Mouse (Mus musculus) brown adipose tissue, adult 24 weeks (tissue): Measurements from ENCODE around the gene Ankrd45. TPM values are rescaled to one million over a fixed set of nuclear protein-coding genes. Genes with fewer than 3 reads are reported as not detected.
"Not testable (repeated sequence)": the region's sequence is repeated elsewhere in the genome, so short reads cannot be mapped to it uniquely, and the experiment has no call there.

ENCODE experiments used
- H3K27ac ChIP-seq: fragments of 200-500 bp; replicated peaks from 2 replicates; pipeline ENCODE4 v1.5.1; 2012; ENCODE audit warnings: low read depth, mild to moderate bottlenecking, low read length
- H3K4me1 ChIP-seq: fragments of 200-500 bp; 2 replicates; pipeline ENCODE4 v1.6.1; 2012; ENCODE audit warnings: low read length, mixed read lengths; ENCODE audit not compliant: control insufficient read depth, insufficient read depth, insufficient read length
- H3K4me3 ChIP-seq: fragments of 200-500 bp; 2 replicates; pipeline ENCODE4 v1.5.1; 2012; ENCODE audit warnings: low read depth, mild to moderate bottlenecking, low read length, moderate library complexity; ENCODE audit not compliant: insufficient read depth
- polyA plus RNA-seq: library from polyadenylated mRNA; stranded (reverse); fragments of >200 nt; gene quantifications from 2 replicates; pipeline ENCODE4 v1.2.4, GENCODE M21; 2012; ENCODE audit not compliant: missing spikeins, insufficient read depth, insufficient read length

The Ankrd45 gene
- polyA plus RNA-seq, 1 experiment: not detected

GRCm38 (mm10) chr1:161156546-161156945, 14.1 kb downstream of the Ankrd45 start:
- Histone ChIP-seq H3K27ac (no peak overlapping the region), H3K4me1 (no peaks in the 10 kb centered on the region), H3K4me3 (no peak overlapping the region)

- Histone ChIP-seq H3K27ac (no peak within 1 kb of the TSS), H3K4me3 (no peak within 1 kb of the TSS), H3K4me1 (no peaks in the 10 kb centered on the region)
Observed at GRCm38 (mm10) chr1:161159214-161159613, 16.7 kb downstream of the Ankrd45 start, which contains the start of gene Tex50. Gene Tex50 (minus strand): TSS chr1:161159314.

- H3K4me1 ChIP-seq: no peaks in the 10 kb centered on the region
- H3K4me3 ChIP-seq: no peak overlapping the region
- H3K27ac ChIP-seq: no peak overlapping the region
Observed at GRCm38 (mm10) chr1:161160266-161160665, 17.8 kb downstream of the Ankrd45 start.

GRCm38 (mm10) chr1:161170651-161171050, 28.2 kb downstream of the Ankrd45 start:
- no peak overlapping the region for H3K27ac ChIP-seq
- no peaks in the 10 kb centered on the region for H3K4me1 ChIP-seq
- peak overlapping the region; percentile 55 for H3K4me3 ChIP-seq

GRCm38 (mm10) chr1:161180674-161181073, 38.2 kb downstream of the Ankrd45 start:
- H3K4me1 ChIP-seq: no peaks in the 10 kb centered on the region
- no peak overlapping the region for H3K4me3 ChIP-seq
- H3K27ac ChIP-seq: no peak overlapping the region

DNA sequence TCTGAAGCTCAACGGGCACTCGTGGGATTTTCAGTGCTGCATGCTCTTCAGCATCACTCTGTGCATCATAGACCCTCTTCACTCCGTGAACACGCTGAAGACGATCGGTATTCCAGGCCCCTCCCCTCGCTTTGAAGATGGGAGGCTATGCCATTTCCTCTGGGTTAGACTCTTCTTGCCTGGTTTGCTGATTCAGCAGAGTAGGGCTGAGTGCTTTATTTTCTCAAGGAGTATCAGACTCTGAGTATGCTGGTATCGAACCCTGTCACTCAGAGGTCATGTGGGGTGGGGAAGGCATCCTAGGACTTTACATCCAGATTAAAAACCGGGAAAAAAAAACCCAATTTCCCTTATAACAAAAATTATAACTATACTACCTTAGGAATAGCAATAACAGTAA, 39.9 kb downstream of the Ankrd45 start:
- Histone ChIP-seq H3K4me3 (no peak overlapping the region), H3K4me1 (no peaks in the 10 kb centered on the region), H3K27ac (no peak overlapping the region)

DNA sequence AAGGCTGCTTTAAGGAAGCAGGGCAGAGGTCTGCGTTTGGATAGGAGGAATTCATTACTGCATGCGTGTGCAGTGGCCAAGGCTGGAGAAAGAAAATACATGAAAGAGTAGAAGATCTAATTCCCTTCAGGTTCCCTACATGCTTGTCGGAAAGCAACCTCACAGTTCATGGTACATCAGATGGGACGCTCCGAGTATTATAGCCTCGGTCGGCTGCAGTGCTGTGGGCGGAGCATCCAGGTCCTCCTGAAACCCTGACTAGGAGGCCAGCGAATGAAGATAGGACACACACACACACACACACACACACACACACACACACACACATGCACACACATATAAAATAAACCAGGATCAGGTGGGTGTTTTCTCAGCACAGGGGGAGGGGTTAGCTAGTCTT, 41.2 kb downstream of the Ankrd45 start:
- H3K4me3 ChIP-seq: no peak overlapping the region
- no peaks in the 10 kb centered on the region for H3K4me1 ChIP-seq
- no peak overlapping the region for H3K27ac ChIP-seq

DNA sequence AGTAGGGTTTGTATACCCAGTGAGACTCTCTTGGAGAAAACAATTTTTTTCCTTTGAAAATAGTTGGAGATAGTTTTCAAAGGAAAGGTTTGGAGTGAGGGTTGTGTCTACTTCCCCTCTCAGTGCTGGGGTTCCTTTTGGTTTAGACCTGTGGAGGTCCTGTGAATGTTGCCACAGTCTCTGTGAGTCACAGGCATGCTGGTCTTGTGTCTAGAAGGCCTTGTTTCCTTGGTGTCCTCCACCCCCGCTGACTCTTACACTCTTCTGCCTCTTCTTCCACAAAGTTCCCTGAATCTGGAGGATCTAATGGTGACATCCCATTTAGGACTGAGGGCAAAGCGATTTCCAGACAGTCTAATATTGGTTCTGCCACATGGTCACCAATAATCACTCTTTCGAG, 42.9 kb downstream of the Ankrd45 start:
- Histone ChIP-seq H3K27ac (no peak overlapping the region), H3K4me1 (no peaks in the 10 kb centered on the region)

DNA sequence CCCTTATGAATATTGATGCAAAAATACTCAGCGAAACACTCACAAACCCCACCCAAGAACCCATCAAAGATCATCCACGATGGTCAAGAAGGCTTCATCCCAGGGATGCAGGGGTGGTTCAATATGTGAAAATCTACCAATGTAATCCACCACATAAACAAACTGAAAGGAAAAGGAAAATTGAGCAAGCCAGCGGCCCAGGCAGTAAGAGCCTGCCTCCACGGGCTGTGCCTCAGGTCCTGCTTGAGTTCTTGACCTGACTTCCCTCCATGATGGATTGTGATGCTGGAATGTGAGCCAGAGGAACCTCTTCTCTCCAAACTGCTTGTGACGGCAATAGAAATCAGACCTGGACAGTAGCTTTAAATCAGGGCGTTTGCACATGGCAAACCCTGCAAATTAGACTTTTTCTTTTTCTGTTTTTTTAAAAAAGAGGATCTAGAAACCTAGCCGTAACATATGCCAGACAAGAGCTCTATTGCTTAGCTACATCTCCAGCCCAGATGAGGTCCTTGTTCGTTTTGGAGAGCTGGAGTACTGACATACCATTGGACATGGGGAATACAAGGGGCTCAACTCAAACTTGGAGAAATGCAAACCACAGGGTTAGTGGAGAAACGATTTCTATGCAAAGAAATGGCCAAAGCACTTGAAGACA, 47.9 kb downstream of the Ankrd45 start:
- H3K4me3 ChIP-seq: no peak overlapping the region
- no peaks in the 10 kb centered on the region for H3K4me1 ChIP-seq
- H3K27ac ChIP-seq: no peak overlapping the region

More for the DNA sequence above, 42.9 kb downstream of the Ankrd45 start:
- no peak overlapping the region for H3K4me3 ChIP-seq

DNA sequence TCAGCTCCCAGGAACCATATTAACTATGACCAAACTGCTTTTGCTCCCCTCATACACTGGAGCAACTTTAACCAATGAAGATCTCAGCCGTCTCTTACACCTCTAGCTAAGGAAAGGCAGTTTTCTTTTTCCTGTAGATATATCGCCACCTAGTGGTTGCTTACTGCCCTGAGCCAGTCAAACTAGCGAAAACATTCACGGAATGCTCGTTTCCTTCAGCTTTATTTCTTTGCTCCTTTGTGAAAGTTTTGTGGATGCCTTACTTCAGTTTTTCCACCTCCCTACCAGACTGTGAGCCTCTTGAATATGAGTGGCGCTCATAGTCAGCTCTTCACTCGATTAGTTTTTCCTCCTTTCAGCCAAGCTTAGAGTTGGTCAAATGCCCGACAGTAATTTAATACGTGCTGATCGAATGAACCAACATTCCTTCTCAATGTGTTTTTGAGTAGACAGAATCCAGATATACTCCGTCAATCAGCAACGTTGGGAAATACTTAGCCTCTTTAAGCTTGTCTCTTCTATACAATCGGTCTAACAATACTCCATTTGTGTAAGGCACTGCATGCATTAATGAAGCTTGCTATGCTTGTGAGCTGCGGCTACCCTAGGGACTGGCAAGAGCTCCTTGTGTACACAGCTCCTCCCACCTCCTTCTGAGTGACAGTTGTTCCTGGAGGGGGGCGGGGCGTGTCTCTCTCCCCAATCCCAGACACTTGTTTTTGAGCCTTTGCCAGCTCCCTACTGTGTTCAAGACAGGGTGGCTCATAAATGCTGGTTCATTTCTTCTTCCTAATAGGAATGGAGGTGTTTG, 53.3 kb downstream of the Ankrd45 start:
- Histone ChIP-seq H3K27ac (peak overlapping the region; percentile 58; the same call in 1 of the 2 replicates), H3K4me3 (peak overlapping the region; percentile 65), H3K4me1 (no peaks in the 10 kb centered on the region)

GRCm38 (mm10) chr1:161196364-161196763, 53.9 kb downstream of the Ankrd45 start:
- peak overlapping the region; percentile 65 for H3K4me3 ChIP-seq
- H3K4me1 ChIP-seq: not testable (repeated sequence)
- H3K27ac ChIP-seq: peak overlapping the region; percentile 15; the same call in 1 of the 2 replicates

- H3K4me3 ChIP-seq: no peak overlapping the region
- no peaks in the 10 kb centered on the region for H3K4me1 ChIP-seq
- H3K27ac ChIP-seq: no peak overlapping the region
Observed at GRCm38 (mm10) chr1:161199856-161200255, 57.4 kb downstream of the Ankrd45 start.

GRCm38 (mm10) chr1:161214465-161214864, 72.0 kb downstream of the Ankrd45 start:
- Histone ChIP-seq H3K27ac (no peak overlapping the region), H3K4me1 (no peaks in the 10 kb centered on the region), H3K4me3 (no peak overlapping the region)

DNA sequence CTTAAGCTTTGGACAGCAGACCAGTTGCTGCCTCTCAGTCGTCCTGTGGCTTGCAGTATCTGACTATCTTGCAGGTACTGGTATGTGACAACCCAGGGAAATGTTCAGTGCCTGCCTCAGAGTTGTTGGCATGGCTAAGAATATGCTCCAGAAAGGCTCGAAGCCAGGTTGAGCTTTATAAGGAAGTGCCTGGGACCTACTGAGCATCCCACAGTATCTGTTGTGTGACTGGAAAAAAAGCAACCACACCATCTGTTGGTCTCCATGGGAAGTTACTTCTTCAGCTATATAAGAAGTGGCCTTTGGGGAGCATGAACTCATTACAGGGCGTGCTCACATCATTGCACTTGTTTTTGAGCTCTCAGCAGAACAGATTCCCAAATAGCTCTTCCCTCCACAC, 77.3 kb downstream of the Ankrd45 start:
- no peaks in the 10 kb centered on the region for H3K4me1 ChIP-seq
- H3K4me3 ChIP-seq: no peak overlapping the region
- H3K27ac ChIP-seq: no peak overlapping the region
